Mouse (Mus musculus): ENCODE results near the gene Ppargc1a. TPM values are rescaled to one million over a fixed set of nuclear protein-coding genes. Genes with fewer than 3 reads are reported as not detected.
A peak's percentile ranks its signal among the peaks of the same experiment; 100 is the strongest.

Gene Ppargc1a
- polyA plus RNA-seq, 1 experiment from 2014 or later: 9.6 TPM

- Histone ChIP-seq H3K4me1 (replicated peaks) (peaks cover 6% of the 10 kb centered on the region; the same call in 1 of the 2 replicates), H3K9me3 (no peaks in the 10 kb centered on the region), H3K9ac (no peak overlapping the region), H3K36me3 (no peaks in the 10 kb centered on the region), H3K27ac (replicated peaks) (no peak overlapping the region), H3K27me3 (peaks cover 34% of the 10 kb centered on the region), H3K4me2 (no peak overlapping the region), H3K4me3 (no peak overlapping the region)
- 77% methylated on average over 1 of the region's 1 CpGs for WGBS
- ATAC-seq (ENCODE audit: low read depth): no peak
Observed at GRCm38 (mm10) chr5:51483768-51484167, 83.8 kb downstream of the Ppargc1a start.

GRCm38 (mm10) chr5:51479859-51480258 is 87.7 kb downstream of the Ppargc1a start:
- no peaks in the 10 kb centered on the region for H3K9me3 ChIP-seq
- ATAC-seq (ENCODE audit: low read depth): no peak
- peaks cover 18% of the 10 kb centered on the region for H3K4me1 ChIP-seq (replicated peaks)
- H3K4me2 ChIP-seq: no peak overlapping the region
- no peak overlapping the region for H3K27ac ChIP-seq (replicated peaks)
- H3K4me3 ChIP-seq: no peak overlapping the region
- no peaks in the 10 kb centered on the region for H3K36me3 ChIP-seq
- H3K9ac ChIP-seq: no peak overlapping the region
- peaks cover 44% of the 10 kb centered on the region for H3K27me3 ChIP-seq

- Histone ChIP-seq H3K4me1 (replicated peaks) (peaks cover 18% of the 10 kb centered on the region), H3K4me3 (no peak overlapping the region), H3K9me3 (no peaks in the 10 kb centered on the region), H3K9ac (no peak overlapping the region), H3K4me2 (no peak overlapping the region), H3K27me3 (peaks cover 43% of the 10 kb centered on the region), H3K27ac (replicated peaks) (no peak overlapping the region), H3K36me3 (no peaks in the 10 kb centered on the region)
- ATAC-seq (ENCODE audit: low read depth): no peak
- 55% methylated on average over 2 of the region's 2 CpGs for WGBS
Observed at GRCm38 (mm10) chr5:51479456-51479855, 88.1 kb downstream of the Ppargc1a start.

GRCm38 (mm10) chr5:51478319-51478994 is 89.1 kb downstream of the Ppargc1a start:
- no peak overlapping the region for H3K27ac ChIP-seq (replicated peaks)
- H3K9ac ChIP-seq: no peak overlapping the region
- H3K36me3 ChIP-seq: peaks cover 4% of the 10 kb centered on the region
- no peak overlapping the region for H3K4me3 ChIP-seq
- ATAC-seq (ENCODE audit: low read depth): peak; percentile 77
- 9% methylated on average over 7 of the region's 7 CpGs for WGBS
- H3K9me3 ChIP-seq: no peaks in the 10 kb centered on the region
- peaks cover 18% of the 10 kb centered on the region for H3K4me1 ChIP-seq (replicated peaks)
- H3K27me3 ChIP-seq: peaks cover 39% of the 10 kb centered on the region
- H3K4me2 ChIP-seq: peak overlapping the region; percentile 14; the same call in 1 of the 2 replicates

- Histone ChIP-seq H3K4me3 (no peak overlapping the region), H3K4me1 (replicated peaks) (peaks cover 18% of the 10 kb centered on the region), H3K27ac (replicated peaks) (no peak overlapping the region), H3K9ac (no peak overlapping the region), H3K4me2 (no peak overlapping the region), H3K27me3 (peaks cover 36% of the 10 kb centered on the region), H3K36me3 (peaks cover 8% of the 10 kb centered on the region), H3K9me3 (no peaks in the 10 kb centered on the region; the same call in 1 of the 2 replicates)
- ATAC-seq (ENCODE audit: low read depth): no peak
- WGBS: 76% methylated on average over 3 of the region's 3 CpGs
Observed at GRCm38 (mm10) chr5:51477140-51477539, 90.4 kb downstream of the Ppargc1a start.

- no peak overlapping the region for H3K4me2 ChIP-seq
- no peaks in the 10 kb centered on the region; the same call in 1 of the 2 replicates for H3K9me3 ChIP-seq
- H3K9ac ChIP-seq: no peak overlapping the region
- peaks cover 24% of the 10 kb centered on the region for H3K4me1 ChIP-seq (replicated peaks)
- H3K36me3 ChIP-seq: peaks cover 8% of the 10 kb centered on the region
- no peak overlapping the region for H3K27ac ChIP-seq (replicated peaks)
- peaks cover 32% of the 10 kb centered on the region for H3K27me3 ChIP-seq
- ATAC-seq (ENCODE audit: low read depth): no peak
- 21% methylated on average over 4 of the region's 4 CpGs for WGBS
- no peak overlapping the region for H3K4me3 ChIP-seq
Observed at GRCm38 (mm10) chr5:51475034-51475541, 92.4 kb downstream of the Ppargc1a start.

GRCm38 (mm10) chr5:51471614-51472013 is 95.9 kb downstream of the Ppargc1a start:
- Histone ChIP-seq H3K27ac (replicated peaks) (no peak overlapping the region), H3K36me3 (peaks cover 8% of the 10 kb centered on the region), H3K9me3 (no peaks in the 10 kb centered on the region; the same call in 1 of the 2 replicates), H3K9ac (no peak overlapping the region), H3K4me1 (replicated peaks) (peaks cover 10% of the 10 kb centered on the region; the same call in 1 of the 2 replicates), H3K4me2 (no peak overlapping the region), H3K27me3 (peaks cover 14% of the 10 kb centered on the region), H3K4me3 (no peak overlapping the region)
- ATAC-seq (ENCODE audit: low read depth): peak; percentile 61
- 32% methylated on average over 4 of the region's 4 CpGs for whole genome bisulfite sequencing

GRCm38 (mm10) chr5:51466036-51466435 is 101.5 kb downstream of the Ppargc1a start:
- H3K4me2 ChIP-seq: no peak overlapping the region
- peaks cover 3% of the 10 kb centered on the region; the same call in 1 of the 2 replicates for H3K27me3 ChIP-seq
- H3K4me1 ChIP-seq (replicated peaks): no peaks in the 10 kb centered on the region
- H3K36me3 ChIP-seq: no peaks in the 10 kb centered on the region
- H3K27ac ChIP-seq (replicated peaks): no peak overlapping the region
- WGBS: 86% methylated on average over 5 of the region's 5 CpGs
- H3K9me3 ChIP-seq: no peaks in the 10 kb centered on the region
- no peak for ATAC-seq (ENCODE audit: low read depth)
- H3K9ac ChIP-seq: no peak overlapping the region
- H3K4me3 ChIP-seq: no peak overlapping the region

GRCm38 (mm10) chr5:51452033-51452432 is 115.5 kb downstream of the Ppargc1a start:
- ATAC-seq (ENCODE audit: low read depth): no peak
- H3K4me1 ChIP-seq (replicated peaks): no peaks in the 10 kb centered on the region
- no peaks in the 10 kb centered on the region for H3K36me3 ChIP-seq
- H3K4me3 ChIP-seq: no peak overlapping the region
- no peak overlapping the region for H3K4me2 ChIP-seq
- H3K27me3 ChIP-seq: no peaks in the 10 kb centered on the region
- 79% methylated on average over 3 of the region's 3 CpGs for WGBS
- no peaks in the 10 kb centered on the region for H3K9me3 ChIP-seq
- H3K27ac ChIP-seq (replicated peaks): no peak overlapping the region
- H3K9ac ChIP-seq: no peak overlapping the region

- ATAC-seq (ENCODE audit: low read depth): no peak
- Histone ChIP-seq H3K4me1 (replicated peaks) (no peaks in the 10 kb centered on the region), H3K36me3 (no peaks in the 10 kb centered on the region), H3K4me3 (no peak overlapping the region), H3K4me2 (no peak overlapping the region), H3K9ac (no peak overlapping the region), H3K27me3 (no peaks in the 10 kb centered on the region), H3K9me3 (no peaks in the 10 kb centered on the region), H3K27ac (replicated peaks) (no peak overlapping the region)
- WGBS: 96% methylated on average over 1 of the region's 1 CpGs
Observed at GRCm38 (mm10) chr5:51447631-51448030, 119.9 kb downstream of the Ppargc1a start.

- no peaks in the 10 kb centered on the region for H3K27me3 ChIP-seq
- no peak overlapping the region for H3K4me2 ChIP-seq
- no peaks in the 10 kb centered on the region for H3K9me3 ChIP-seq
- WGBS: 94% methylated on average over 14 of the region's 14 CpGs
- no peaks in the 10 kb centered on the region for H3K36me3 ChIP-seq
- no peak overlapping the region for H3K9ac ChIP-seq
- no peak overlapping the region for H3K4me3 ChIP-seq
- ATAC-seq (ENCODE audit: low read depth): no peak
- no peaks in the 10 kb centered on the region for H3K4me1 ChIP-seq (replicated peaks)
- no peak overlapping the region for H3K27ac ChIP-seq (replicated peaks)
Observed at GRCm38 (mm10) chr5:51446299-51447090, 121.0 kb downstream of the Ppargc1a start.

- no peak overlapping the region for H3K4me2 ChIP-seq
- ATAC-seq (ENCODE audit: low read depth): no peak
- H3K27ac ChIP-seq (replicated peaks): no peak overlapping the region
- no peak overlapping the region for H3K4me3 ChIP-seq
- no peaks in the 10 kb centered on the region for H3K9me3 ChIP-seq
- H3K36me3 ChIP-seq: no peaks in the 10 kb centered on the region
- H3K4me1 ChIP-seq (replicated peaks): no peaks in the 10 kb centered on the region
- H3K9ac ChIP-seq: no peak overlapping the region
- no peaks in the 10 kb centered on the region for H3K27me3 ChIP-seq
Observed at GRCm38 (mm10) chr5:51445726-51446125, 121.8 kb downstream of the Ppargc1a start.
